Mouse (Mus musculus) liver, embryonic 15.5 days (tissue): Measurements from ENCODE around the gene Chst11. TPM values are rescaled to one million over a fixed set of nuclear protein-coding genes. Genes with fewer than 3 reads are reported as not detected.

ENCODE experiments used
- ATAC-seq: fragments of 200-750 bp; cut with Nextera tagmentation; 2 replicates; pipeline ENCODE4 v1.8.0; 2017; ENCODE audit warnings: moderate number of reproducible peaks, mild to moderate bottlenecking, moderate library complexity; ENCODE audit not compliant: insufficient read depth
- H3K27ac ChIP-seq: fragments of 300-500 bp; sonication (generic); replicated peaks from 2 replicates; pipeline ENCODE4 v1.5.1; 2015; ENCODE audit warnings: mild to moderate bottlenecking, inconsistent platforms
- H3K27me3 ChIP-seq: fragments of 300-500 bp; sonication (generic); 2 replicates; pipeline ENCODE4 v1.6.1; 2015; ENCODE audit warnings: mild to moderate bottlenecking, inconsistent platforms
- H3K36me3 ChIP-seq: fragments of 300-500 bp; sonication (generic); replicated peaks from 2 replicates; pipeline ENCODE4 v1.6.1; 2015; ENCODE audit warnings: moderate library complexity, mild to moderate bottlenecking, inconsistent platforms
- H3K4me1 ChIP-seq: fragments of 300-500 bp; sonication (generic); replicated peaks from 2 replicates; pipeline ENCODE4 v1.6.1; 2015; ENCODE audit warnings: inconsistent platforms
- H3K4me2 ChIP-seq: fragments of 300-500 bp; sonication (generic); 2 replicates; pipeline ENCODE4 v1.6.1; 2015; ENCODE audit warnings: moderate library complexity, mild to moderate bottlenecking, inconsistent platforms
- H3K4me3 ChIP-seq: fragments of 300-500 bp; sonication (generic); replicated peaks from 2 replicates; pipeline ENCODE4 v1.5.1; 2015; ENCODE audit warnings: mild to moderate bottlenecking, inconsistent platforms
- H3K9ac ChIP-seq: fragments of 300-500 bp; sonication (generic); 2 replicates; pipeline ENCODE4 v1.6.1; 2015; ENCODE audit warnings: moderate library complexity, mild to moderate bottlenecking, inconsistent platforms
- H3K9me3 ChIP-seq: fragments of 300-500 bp; sonication (generic); replicated peaks from 2 replicates; pipeline ENCODE4 v1.6.1; 2016; ENCODE audit warnings: inconsistent platforms
- WGBS: fragments of 180-500 bp; shearing (Covaris S2); methylation state at CpG from one replicate; pipeline ENCODE4 v1.1.7; 2015; ENCODE audit warnings: mixed read lengths; ENCODE audit not compliant: insufficient replicate concordance; 5-methylcytosine and 5-hydroxymethylcytosine counted together
- polyA plus RNA-seq: library from polyadenylated mRNA; unstranded; fragments of >200 nt; fragmentation: Nextera tagmentation; extraction: Ambion mirVana; gene quantifications from 2 replicates; pipeline ENCODE4 v1.2.1, GENCODE M21; 2015

The Chst11 gene
- polyA plus RNA-seq, 1 experiment from 2014 or later: 1.2 TPM

- no peak overlapping the region for H3K4me2 ChIP-seq
- no peak for ATAC-seq
- peaks cover 27% of the 10 kb centered on the region for H3K4me1 ChIP-seq
- no peaks in the 10 kb centered on the region for H3K27me3 ChIP-seq
- 65% methylated on average over 15 of the region's 15 CpGs for WGBS
- H3K36me3 ChIP-seq: no peaks in the 10 kb centered on the region
- H3K4me3 ChIP-seq: no peak overlapping the region
- no peak overlapping the region for H3K27ac ChIP-seq
- H3K9me3 ChIP-seq: no peaks in the 10 kb centered on the region
- H3K9ac ChIP-seq: no peak overlapping the region
These were observed 196.7 kb downstream of the Chst11 start for GRCm38 (mm10) chr10:83181831-83182572.

- peaks cover 29% of the 10 kb centered on the region for H3K4me1 ChIP-seq
- 30% methylated on average over 8 of the region's 8 CpGs for WGBS
- H3K4me2 ChIP-seq: no peak overlapping the region
- no peaks in the 10 kb centered on the region for H3K9me3 ChIP-seq
- H3K4me3 ChIP-seq: no peak overlapping the region
- no peaks in the 10 kb centered on the region for H3K36me3 ChIP-seq
- no peak overlapping the region for H3K9ac ChIP-seq
- H3K27me3 ChIP-seq: no peaks in the 10 kb centered on the region
- H3K27ac ChIP-seq: no peak overlapping the region
- ATAC-seq: no peak
These were observed 197.3 kb downstream of the Chst11 start for GRCm38 (mm10) chr10:83182573-83182960.

GRCm38 (mm10) chr10:83183634-83184479, 198.6 kb downstream of the Chst11 start:
- Histone ChIP-seq H3K27me3 (no peaks in the 10 kb centered on the region), H3K9me3 (no peaks in the 10 kb centered on the region), H3K9ac (no peak overlapping the region), H3K4me3 (no peak overlapping the region), H3K4me1 (peaks cover 40% of the 10 kb centered on the region), H3K27ac (peak overlapping the region; percentile 29; the same call in 1 of the 2 replicates), H3K36me3 (no peaks in the 10 kb centered on the region), H3K4me2 (peak overlapping the region; percentile 19)
- ATAC-seq: 0 out of 2 replicates have a peak, but pooled peaks have one; percentile 17
- WGBS: 30% methylated on average over 12 of the region's 12 CpGs

GRCm38 (mm10) chr10:83184480-83185069, 199.3 kb downstream of the Chst11 start:
- peak overlapping the region; percentile 19; the same call in 1 of the 2 replicates for H3K4me2 ChIP-seq

GRCm38 (mm10) chr10:83185121-83185520, 199.8 kb downstream of the Chst11 start:
- Histone ChIP-seq H3K27ac (no peak overlapping the region), H3K4me1 (peaks cover 40% of the 10 kb centered on the region), H3K36me3 (no peaks in the 10 kb centered on the region), H3K27me3 (no peaks in the 10 kb centered on the region), H3K4me3 (no peak overlapping the region), H3K4me2 (no peak overlapping the region), H3K9me3 (no peaks in the 10 kb centered on the region), H3K9ac (no peak overlapping the region)
- WGBS: 81% methylated on average over 6 of the region's 6 CpGs
- ATAC-seq: no peak

More at GRCm38 (mm10) chr10:83184480-83185069, 199.3 kb downstream of the Chst11 start:
- H3K27me3 ChIP-seq: no peaks in the 10 kb centered on the region
- ATAC-seq: peak; percentile 32; the same call in 1 of the 2 replicates
- peaks cover 40% of the 10 kb centered on the region for H3K4me1 ChIP-seq
- WGBS: 19% methylated on average over 7 of the region's 7 CpGs
- no peaks in the 10 kb centered on the region for H3K9me3 ChIP-seq
- H3K4me3 ChIP-seq: no peak overlapping the region
- no peak overlapping the region for H3K9ac ChIP-seq
- peak overlapping the region; percentile 29; the same call in 1 of the 2 replicates for H3K27ac ChIP-seq
- no peaks in the 10 kb centered on the region for H3K36me3 ChIP-seq

GRCm38 (mm10) chr10:83186167-83186566, 200.9 kb downstream of the Chst11 start:
- Histone ChIP-seq H3K4me2 (no peak overlapping the region), H3K4me1 (peaks cover 40% of the 10 kb centered on the region), H3K9ac (no peak overlapping the region), H3K27ac (no peak overlapping the region), H3K27me3 (no peaks in the 10 kb centered on the region), H3K9me3 (no peaks in the 10 kb centered on the region), H3K36me3 (peaks cover 5% of the 10 kb centered on the region; the same call in 1 of the 2 replicates), H3K4me3 (no peak overlapping the region)
- WGBS: 55% methylated on average over 8 of the region's 8 CpGs
- ATAC-seq: no peak

- WGBS: 76% methylated on average over 5 of the region's 5 CpGs
- Histone ChIP-seq H3K9ac (no peak overlapping the region), H3K4me2 (no peak overlapping the region), H3K27me3 (no peaks in the 10 kb centered on the region), H3K36me3 (peaks cover 8% of the 10 kb centered on the region; the same call in 1 of the 2 replicates), H3K4me3 (no peak overlapping the region), H3K27ac (no peak overlapping the region), H3K4me1 (peaks cover 40% of the 10 kb centered on the region), H3K9me3 (no peaks in the 10 kb centered on the region)
- ATAC-seq: no peak
These were observed 201.7 kb downstream of the Chst11 start for GRCm38 (mm10) chr10:83186984-83187383.

GRCm38 (mm10) chr10:83189071-83189470, 203.8 kb downstream of the Chst11 start:
- H3K9ac ChIP-seq: no peak overlapping the region
- WGBS: 85% methylated on average over 5 of the region's 5 CpGs
- peaks cover 34% of the 10 kb centered on the region for H3K4me1 ChIP-seq

GRCm38 (mm10) chr10:83191476-83191875, 206.2 kb downstream of the Chst11 start:
- Histone ChIP-seq H3K36me3 (peaks cover 8% of the 10 kb centered on the region; the same call in 1 of the 2 replicates), H3K4me2 (no peak overlapping the region), H3K4me3 (no peak overlapping the region), H3K27ac (no peak overlapping the region), H3K9ac (no peak overlapping the region), H3K9me3 (no peaks in the 10 kb centered on the region), H3K4me1 (peaks cover 14% of the 10 kb centered on the region; the same call in 1 of the 2 replicates), H3K27me3 (no peaks in the 10 kb centered on the region)
- 90% methylated on average over 17 of the region's 17 CpGs for WGBS
- ATAC-seq: no peak

More at GRCm38 (mm10) chr10:83189071-83189470, 203.8 kb downstream of the Chst11 start:
- Histone ChIP-seq H3K27ac (no peak overlapping the region), H3K27me3 (no peaks in the 10 kb centered on the region), H3K4me2 (no peak overlapping the region), H3K9me3 (no peaks in the 10 kb centered on the region), H3K36me3 (peaks cover 8% of the 10 kb centered on the region; the same call in 1 of the 2 replicates), H3K4me3 (no peak overlapping the region)
- no peak for ATAC-seq

GRCm38 (mm10) chr10:83191982-83192381, 206.7 kb downstream of the Chst11 start:
- Histone ChIP-seq H3K4me1 (peaks cover 13% of the 10 kb centered on the region; the same call in 1 of the 2 replicates), H3K27me3 (no peaks in the 10 kb centered on the region), H3K4me2 (no peak overlapping the region), H3K27ac (no peak overlapping the region), H3K9ac (no peak overlapping the region), H3K36me3 (peaks cover 8% of the 10 kb centered on the region; the same call in 1 of the 2 replicates), H3K9me3 (no peaks in the 10 kb centered on the region), H3K4me3 (no peak overlapping the region)
- 65% methylated on average over 6 of the region's 6 CpGs for WGBS
- ATAC-seq: no peak
